Mouse (Mus musculus) layer of hippocampus, adult 9-11 months (tissue): ENCODE measurements around the gene Gabrr1.
"Not testable (repeated sequence)": the region's sequence is repeated elsewhere in the genome, so short reads cannot be mapped to it uniquely, and the experiment has no call there.

Source experiments
- DNase-seq: peaks from one replicate; pipeline ENCODE4 v3.0.0; 2022

The Gabrr1 gene

GRCm38 (mm10) chr4:33132221-33132620 lies at the start of gene Gabrr1:
Gabrr1 (plus strand) TSS chr4:33132521.
- no peak for DNase-seq

DNA sequence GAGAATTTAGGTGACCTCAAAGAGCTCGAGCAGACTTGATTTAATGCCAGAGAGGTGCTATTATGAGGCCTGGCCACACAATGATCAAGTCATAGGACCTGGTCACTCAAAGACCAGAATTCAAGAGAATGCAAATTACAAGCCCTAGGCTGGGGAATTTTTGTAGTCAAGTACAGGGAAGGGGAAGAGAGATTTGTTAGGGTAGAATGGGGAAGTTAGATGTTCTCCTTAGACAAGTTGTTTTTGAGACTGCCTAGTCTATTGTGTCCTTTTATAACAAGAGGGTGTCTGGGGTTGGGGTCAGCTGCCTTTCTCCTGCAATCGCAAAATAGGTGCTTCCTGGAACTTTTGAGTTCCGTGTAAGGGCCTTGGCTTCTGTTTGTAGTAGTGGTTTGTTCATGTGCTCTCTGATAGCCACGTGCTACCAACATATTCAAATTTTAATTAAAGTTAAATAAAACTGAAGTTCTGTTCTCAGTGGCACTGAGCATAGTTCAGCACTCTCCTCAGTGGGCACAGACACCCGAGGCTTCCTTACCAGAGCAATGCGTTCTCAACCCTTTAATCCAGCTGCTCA lies 33.1 kb upstream of the Gabrr1 start:
- peak; percentile 71 for DNase-seq

- no peak for DNase-seq
Measured at GRCm38 (mm10) chr4:33109720-33110458, 22.4 kb upstream of the Gabrr1 start.

DNA sequence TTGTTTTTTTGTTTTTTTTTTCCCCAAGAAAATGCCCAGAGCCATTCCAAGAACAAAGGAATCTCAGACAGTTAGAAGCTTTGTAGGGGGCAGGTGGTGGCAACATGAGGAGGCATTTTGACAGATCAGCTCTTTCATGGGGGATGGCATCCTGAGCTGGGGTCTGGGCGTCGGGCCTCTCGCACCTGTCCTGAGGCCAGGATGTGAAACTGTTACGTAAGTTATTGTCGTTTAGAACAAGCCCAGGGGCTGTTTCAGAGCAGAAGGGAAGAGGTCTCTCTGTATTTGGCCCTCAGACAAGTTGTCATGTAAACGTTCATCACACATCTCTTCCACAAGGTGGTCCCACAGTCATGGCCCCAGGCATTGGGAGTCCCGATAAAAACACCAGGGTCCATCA lies 21.5 kb upstream of the Gabrr1 start:
- no peak for DNase-seq

DNA sequence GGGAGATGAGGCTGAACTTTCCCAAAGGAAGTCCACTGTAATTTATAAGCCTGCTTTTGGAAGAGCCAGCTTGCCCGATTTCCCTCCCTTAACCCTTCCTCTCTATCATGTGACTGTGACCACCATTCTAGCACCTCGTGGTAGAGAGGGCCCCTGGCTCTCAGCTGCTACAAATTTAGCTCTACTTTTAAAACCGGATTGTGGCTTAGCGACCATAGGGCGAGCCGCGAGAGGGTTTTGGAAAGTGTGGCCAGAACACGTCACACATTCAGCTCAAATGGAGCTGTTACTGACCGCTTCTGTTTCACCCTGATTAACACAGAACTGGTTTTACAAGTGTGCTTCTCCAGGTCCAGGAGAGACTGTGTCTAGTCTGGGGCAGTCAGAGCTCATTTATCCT lies 21.0 kb upstream of the Gabrr1 start:
- no peak for DNase-seq

- not testable (repeated sequence) for DNase-seq
Measured at GRCm38 (mm10) chr4:33112866-33113265, 19.5 kb upstream of the Gabrr1 start.

DNA sequence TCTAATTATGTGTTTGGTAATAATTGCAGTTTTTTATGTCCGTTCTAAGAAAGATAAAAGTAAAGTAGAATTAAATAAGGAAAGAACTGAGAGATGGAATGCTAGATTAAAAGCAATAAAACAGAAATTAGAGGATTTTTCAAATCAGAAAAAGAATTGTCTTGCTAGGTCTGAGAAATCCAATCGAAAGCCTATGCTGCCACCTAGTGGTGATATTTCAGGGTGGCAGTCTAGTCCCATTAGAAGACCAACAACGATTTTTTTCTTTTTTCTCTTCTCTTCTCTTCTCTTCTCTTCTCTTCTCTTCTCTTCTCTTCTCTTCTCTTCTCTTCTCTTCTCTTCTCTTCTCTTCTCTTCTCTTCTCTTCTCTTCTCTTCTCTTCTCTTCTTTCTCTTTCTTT lies 13.2 kb upstream of the Gabrr1 start:
- peak; percentile 73 for DNase-seq

DNA sequence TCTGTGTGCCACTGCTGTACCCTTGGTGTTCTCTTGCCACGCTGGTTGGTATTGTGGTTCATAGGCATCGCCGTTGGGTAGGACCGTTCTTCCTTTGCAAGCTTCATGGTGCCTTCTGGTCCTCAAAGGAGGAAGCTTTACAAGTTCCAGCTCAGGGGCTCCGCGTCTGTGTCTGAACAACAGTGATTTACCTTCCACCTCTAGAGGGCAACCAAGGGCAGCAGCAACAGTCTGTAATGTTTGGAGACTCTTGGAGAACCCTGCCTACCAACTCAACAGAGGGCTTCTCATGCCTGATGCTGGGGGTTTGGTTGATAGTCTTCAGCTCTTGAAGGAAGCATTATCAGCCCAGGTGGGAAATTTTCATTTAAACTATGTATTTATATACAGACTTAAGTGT lies 7.8 kb upstream of the Gabrr1 start:
- peak; percentile 37 for DNase-seq

DNA sequence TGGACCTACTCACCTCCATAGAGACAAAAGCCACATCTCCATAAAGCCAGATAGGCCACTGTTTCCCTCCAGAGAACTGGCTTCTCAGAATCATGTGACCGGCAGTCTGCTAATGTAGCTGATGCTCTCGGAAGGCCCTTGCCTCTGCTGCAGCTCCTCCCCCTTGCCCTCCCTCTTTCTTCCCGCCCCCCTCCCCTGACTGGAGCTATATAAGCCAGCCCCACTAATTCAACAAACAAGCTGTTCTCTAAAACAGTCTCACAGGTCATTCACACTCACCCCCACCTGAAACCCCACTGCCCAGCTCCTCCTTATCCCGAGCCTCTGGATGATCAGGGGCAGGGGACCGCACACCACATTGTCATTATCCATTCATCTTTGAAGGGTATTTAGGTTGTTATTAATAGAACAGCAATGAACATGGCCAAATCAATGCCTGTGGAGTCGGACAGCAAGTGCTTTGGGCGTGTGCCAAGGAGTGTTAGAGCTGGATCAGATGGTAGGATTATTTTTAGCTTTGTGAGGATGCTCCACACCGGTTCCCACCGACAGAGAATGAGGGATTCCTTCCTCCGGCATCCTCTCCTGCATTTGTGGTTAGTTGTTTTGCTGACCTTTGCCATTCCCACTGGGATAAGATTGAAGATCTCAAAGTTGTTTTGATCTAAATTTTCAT lies 6.8 kb upstream of the Gabrr1 start:
- DNase-seq = no peak

- DNase-seq = no peak
Measured at GRCm38 (mm10) chr4:33146679-33147291, 14.5 kb downstream of the Gabrr1 start.

- DNase-seq = peak; percentile 8
Measured at GRCm38 (mm10) chr4:33147825-33148224, 15.5 kb downstream of the Gabrr1 start.

GRCm38 (mm10) chr4:33149150-33149549 lies 16.8 kb downstream of the Gabrr1 start:
- DNase-seq = no peak

DNA sequence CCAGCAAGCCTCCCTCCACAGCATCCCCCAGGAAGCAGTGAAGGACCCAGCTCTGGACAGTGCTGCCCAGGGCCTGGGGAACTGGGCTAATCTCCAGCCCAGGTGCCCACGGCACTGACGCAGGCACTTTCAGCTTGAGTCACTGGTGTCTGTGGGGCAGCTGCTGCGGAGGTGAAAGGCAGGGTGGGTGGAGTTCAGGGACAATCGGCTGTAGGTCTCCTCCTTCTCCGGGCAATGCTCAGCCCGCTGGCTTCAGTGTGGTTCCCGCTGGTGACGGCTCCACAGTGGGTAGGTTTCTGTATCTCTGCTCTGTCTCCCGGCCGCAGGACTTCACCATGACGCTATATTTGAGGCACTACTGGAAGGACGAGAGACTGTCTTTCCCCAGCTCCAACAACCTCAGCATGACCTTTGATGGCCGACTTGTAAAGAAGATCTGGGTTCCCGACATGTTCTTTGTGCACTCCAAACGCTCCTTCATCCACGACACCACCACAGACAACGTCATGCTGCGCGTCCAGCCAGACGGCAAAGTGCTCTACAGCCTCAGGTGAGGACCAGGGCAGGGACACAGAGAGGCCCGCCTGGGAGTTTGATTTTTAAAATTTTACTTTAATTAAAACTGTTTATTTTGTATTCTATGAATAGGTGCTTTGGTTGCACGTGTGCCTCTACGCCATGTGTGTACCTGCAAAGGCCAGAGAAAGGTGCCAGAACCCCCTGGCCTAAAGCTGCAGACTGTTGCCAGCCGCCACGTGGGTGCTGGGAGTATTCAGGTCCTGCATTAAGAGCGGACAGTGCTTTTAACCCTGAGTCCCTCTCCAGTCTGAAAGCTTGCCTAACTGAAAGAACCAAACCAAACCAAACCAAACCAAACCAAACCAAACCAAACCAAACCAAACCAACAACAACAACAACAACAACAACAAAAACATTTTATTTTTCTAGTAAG lies 20.0 kb downstream of the Gabrr1 start:
- no peak for DNase-seq

GRCm38 (mm10) chr4:33183477-33183876 lies 51.2 kb downstream of the Gabrr1 start:
- peak; percentile 43 for DNase-seq

GRCm38 (mm10) chr4:33188164-33188563 lies 55.8 kb downstream of the Gabrr1 start:
- peak; percentile 18 for DNase-seq

- peak; percentile 88 for DNase-seq
Measured at GRCm38 (mm10) chr4:33188781-33189734, 56.7 kb downstream of the Gabrr1 start.

GRCm38 (mm10) chr4:33189735-33190036 lies 57.4 kb downstream of the Gabrr1 start, which contains the start of gene Pm20d2:
Pm20d2 (minus strand) TSS chr4:33189737.
- DNase-seq = no peak

GRCm38 (mm10) chr4:33198117-33198516 lies 65.8 kb downstream of the Gabrr1 start:
- DNase-seq = no peak

- DNase-seq = peak; percentile 28
Measured at GRCm38 (mm10) chr4:33204682-33205081, 72.4 kb downstream of the Gabrr1 start.

DNA sequence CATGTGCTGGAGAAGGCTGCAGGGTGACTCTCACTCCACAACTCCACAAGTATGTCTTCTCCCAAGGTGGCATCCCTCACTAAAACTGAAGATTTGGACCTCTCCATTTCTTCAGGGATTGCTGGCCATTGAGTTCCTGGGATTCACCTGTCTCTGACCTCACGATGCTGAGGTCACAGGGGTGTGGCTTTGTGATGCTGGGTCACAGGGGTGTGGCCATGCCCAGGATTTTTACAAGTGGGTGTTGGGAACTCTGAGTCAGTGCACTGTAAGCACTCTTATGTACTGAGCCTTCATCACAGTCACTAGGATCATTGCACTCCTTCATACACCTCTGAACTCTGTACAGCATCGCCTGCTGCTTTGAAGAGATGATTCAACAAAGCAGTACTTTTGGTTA lies 75.2 kb downstream of the Gabrr1 start:
- no peak for DNase-seq
